Mouse (Mus musculus) forelimb bud, embryonic 11.5 days (tissue): ENCODE results near the gene Tusc2.
A peak's percentile ranks its signal among the peaks of the same experiment; 100 is the strongest.

Experiments used
- DNase-seq: peaks from one replicate; pipeline ENCODE4 v3.0.0-alpha.2; 2012; ENCODE audit warnings: low read depth, low spot score

Tusc2 gene

DNA sequence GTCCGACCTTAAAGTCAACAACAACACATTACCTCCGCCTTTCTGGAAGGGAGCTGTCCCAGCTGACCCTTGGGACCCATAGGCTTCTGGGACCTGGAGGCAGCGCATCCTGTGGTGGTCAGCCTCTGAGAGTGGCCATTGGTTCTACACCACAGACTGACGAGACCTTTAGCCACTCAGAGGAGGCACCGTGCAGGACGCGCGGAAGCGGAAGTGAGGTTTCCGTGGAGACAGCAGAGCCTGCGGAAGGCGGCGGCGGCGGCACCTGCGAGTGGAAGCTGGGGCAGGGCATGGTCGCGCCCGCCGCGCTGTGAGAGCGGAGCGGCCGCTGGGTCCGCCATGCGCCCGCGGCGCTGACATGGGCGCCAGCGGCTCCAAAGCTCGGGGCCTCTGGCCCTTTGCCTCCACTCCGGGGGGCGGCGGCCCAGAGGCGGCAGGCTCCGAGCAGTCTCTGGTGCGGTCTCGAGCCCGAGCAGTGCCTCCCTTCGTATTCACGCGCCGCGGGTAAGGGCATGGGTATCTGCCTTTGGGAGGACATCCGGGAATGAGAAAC, at the start of gene Tusc2:
Tusc2 (plus strand) TSS at position 227 of the 553 bp plus-strand sequence.
- DNase-seq, result peak; percentile 93

DNA sequence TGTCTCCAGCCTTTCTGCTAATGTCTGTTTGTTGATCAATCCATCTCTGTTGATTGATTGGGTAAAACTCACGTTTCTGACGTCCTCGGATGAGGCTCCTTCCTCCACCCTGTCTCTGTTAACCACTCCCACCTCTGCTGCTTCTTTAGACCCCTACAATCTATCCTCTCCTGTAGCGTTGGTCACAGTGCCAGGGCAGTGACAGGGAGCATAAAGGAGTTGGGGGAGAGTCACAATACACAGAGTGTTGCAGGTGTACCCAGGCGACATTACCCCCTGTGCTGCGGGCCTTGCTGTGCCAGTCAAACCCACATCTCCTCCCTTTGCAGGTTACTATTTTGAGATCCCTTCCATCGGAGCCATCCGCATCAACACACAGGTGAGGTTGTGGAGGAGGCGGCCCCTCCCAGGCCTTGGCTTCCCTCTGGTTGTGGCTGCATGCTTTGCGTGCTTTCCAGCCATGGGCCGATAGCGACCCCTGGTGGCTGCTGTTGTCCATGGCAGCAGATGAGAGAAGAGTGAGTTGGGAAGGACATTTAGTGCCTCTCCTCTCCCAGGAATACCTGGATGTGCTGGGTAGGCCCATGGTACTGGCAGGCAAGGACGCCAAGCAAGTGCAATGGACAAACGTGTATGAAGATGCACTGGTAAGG, 48.6 kb upstream of the Tusc2 start:
- peak; percentile 79 for DNase-seq

DNA sequence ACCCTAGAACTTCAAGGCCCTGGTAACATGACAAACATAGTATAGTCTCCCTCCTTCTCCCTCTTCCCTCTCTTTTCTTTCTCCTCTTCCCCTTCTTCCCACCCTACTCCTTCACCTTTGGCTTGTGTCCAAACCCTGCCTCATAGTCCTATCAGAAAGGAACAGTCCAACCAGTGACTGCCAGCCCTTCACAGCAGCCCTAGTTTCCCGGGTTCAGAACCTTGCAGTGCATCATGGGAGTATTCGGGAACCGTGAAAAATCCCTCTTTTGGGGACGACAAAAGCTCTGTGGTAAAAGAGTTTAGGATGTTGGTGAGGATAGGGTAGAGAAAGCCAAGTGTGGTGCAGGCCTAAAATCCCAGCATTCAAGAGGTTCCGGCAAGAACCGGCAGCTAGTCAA, 42.7 kb upstream of the Tusc2 start:
- no peak for DNase-seq

DNA sequence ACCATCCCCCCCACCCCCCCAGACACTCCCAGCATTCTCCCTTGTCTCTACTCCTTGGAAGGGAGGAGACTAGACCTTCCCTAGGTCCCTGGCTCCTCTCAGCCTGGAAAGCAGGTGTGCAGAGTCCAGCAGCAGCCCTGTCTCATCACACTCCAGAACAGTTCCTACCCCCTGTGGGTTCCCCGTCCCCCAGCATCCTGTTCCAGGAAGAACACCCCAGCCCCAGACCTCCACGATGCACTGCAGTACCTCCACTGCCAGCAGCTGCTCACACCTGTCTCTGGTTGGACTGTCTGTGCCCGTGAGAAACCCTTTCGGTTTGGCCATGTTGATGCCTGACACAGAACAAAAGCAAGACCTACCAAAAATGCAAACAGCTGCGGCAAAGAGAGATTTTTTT, 41.9 kb upstream of the Tusc2 start:
- DNase-seq, result no peak

DNA sequence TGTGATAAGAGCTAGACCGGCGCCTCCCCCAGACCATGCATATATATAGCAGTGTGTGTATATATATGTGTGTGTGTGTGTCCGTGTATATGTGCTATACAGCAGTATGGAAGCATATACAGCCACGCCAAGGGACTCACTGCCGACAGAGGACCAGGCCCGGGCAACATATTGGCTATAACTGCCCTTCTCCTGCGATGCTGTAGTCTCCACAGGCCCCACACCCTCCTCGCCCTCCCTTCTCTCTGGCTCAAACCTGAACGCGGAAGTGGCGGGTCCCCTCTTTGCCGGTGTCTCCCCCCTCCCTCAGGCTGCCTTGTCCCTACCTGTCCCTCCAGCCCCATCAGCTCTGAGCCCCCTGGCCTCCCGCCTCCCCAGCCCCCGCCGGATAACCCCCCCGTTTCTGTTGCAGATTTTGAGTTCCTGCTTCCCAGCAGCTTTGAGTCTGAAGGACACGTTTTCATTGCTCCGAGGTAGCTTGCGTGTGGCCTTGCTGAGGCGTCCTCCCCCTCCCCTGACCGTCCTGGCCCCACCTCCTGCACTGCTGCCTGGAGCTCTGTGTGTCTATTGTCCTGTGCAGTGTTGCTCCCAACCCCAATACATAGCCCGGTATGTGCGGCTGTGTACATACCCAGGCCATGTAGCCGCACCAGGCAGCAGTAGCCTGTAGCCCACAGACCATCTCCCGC, 41.2 kb upstream of the Tusc2 start:
- no peak for DNase-seq

DNA sequence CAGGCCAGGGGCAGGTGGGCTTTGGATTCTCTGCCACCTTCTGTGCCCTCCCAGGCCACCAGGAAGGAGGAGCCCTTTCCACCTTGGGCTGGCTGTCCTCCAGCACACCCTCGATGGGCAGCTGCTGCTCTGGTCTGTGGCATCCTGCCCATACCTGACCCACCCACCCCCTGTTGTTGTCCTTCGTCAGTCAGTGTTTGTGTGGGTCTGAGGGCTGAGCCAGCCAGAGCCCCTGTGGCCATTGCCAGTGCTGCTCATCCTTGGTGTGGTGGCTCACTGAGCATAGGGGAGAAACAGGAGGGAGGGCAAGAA, 40.7 kb upstream of the Tusc2 start:
- no peak for DNase-seq

DNA sequence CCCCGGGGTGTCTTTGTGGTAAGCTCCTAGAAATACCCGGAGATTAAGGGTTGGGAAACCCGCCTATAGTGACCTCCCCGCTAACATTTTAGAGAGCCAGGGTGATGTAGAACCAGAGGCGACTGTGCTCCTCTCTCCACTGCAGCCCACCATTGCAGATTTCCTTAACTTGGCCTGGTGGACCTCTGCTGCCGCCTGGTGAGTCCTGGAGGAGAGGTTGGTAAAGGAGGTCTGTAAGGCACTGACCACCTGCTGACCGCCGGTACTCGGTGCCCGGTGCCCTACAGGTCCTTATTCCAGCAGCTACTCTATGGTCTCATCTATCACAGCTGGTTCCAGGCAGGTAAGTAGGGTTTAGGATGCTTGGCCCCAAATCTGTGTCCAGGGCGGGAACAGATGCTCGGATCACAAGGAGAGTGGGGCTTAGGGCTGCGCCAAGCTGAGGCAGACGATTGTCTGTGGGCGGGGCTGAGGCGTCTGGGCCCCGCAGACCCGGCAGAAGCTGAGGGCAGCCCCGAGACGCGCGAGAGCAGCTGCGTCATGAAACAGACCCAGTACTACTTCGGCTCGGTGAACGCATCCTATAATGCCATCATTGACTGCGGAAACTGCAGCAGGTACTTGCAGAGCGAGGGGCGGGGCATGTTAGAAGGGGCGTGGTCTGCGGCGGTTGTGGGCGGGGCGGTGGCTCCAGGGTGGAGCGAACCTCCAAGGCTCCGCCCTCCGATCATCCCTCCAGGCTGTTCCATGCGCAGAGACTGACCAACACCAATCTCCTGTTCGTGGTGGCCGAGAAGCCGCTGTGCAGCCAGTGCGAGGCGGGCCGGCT, 36.6 kb upstream of the Tusc2 start:
- peak; percentile 60 for DNase-seq

DNA sequence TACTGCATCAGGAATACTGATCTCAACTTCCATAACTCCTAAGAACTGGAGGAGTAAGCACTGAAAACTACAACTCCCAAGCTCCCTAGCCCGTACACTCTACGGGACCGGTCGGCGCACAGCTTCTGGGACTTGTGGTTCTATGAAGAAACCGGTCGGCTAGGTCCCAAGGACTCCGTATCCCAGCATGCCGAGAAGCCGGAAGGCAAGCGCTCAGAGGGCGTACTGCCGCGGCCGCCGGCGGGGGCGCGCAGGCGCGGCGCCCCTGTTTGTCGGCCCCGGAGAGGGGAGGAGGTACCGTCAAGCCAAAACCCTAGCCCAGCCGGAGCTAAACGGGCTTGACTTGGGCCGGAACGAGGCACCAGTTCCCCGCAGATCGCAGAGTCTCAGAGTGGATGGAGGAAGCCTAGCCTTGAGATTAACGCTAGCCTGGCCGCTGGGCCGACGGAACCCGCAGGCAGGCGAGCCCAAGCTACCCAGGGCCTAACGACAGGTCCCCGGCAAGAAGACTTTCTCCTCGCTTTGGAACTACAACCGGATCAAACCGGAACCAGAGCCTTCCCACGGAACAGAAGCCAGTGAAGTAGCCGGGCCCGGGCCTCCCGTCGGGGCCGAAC, 29.2 kb upstream of the Tusc2 start, which contains the start of gene Tmem115:
Tmem115 (plus strand) TSS at position 155 of the 617 bp plus-strand sequence.
- peak; percentile 96 for DNase-seq

DNA sequence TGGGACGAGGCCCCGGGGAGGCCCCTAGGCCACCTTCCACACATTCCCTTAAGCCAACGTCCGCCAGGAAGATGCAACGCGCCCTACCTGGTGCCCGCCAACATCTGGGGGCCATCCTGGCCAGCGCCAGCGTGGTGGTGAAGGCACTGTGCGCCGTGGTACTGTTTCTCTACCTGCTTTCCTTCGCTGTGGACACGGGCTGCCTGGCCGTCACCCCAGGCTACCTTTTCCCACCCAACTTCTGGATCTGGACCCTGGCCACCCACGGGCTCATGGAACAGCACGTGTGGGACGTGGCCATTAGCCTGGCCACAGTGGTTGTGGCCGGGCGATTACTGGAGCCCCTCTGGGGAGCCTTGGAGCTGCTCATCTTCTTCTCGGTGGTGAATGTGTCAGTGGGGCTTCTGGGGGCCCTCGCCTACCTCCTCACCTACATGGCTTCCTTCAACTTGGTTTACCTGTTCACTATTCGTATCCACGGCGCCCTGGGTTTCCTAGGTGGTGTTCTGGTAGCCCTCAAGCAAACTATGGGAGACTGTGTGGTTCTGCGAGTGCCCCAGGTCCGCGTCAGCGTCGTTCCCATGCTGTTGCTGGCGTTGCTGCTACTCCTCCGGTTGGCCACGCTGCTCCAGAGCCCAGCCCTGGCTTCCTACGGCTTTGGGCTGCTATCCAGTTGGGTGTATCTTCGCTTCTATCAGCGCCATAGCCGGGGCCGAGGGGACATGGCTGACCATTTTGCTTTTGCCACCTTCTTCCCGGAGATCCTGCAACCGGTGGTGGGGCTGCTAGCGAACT, 28.4 kb upstream of the Tusc2 start:
- DNase-seq, result no peak

DNA sequence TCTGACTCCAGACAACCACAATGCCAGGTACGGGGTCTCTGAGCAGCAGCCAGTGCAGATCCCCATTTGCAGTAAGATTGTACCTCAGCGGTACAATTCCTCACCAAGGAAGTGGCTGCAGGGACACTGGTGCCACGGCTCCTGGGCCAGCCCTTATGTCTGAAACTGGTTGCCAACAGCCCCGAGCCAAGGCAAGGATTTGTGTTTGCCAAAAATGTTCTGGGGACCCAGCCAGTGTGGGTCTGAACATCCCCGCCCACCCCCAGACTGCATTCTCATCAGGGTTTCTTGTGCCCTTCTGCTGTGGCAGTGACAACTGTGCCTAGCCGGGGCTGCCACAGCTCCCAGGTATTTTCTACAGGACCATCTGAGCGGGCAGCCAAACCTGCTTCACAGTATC, 24.8 kb upstream of the Tusc2 start:
- DNase-seq, result no peak

DNA sequence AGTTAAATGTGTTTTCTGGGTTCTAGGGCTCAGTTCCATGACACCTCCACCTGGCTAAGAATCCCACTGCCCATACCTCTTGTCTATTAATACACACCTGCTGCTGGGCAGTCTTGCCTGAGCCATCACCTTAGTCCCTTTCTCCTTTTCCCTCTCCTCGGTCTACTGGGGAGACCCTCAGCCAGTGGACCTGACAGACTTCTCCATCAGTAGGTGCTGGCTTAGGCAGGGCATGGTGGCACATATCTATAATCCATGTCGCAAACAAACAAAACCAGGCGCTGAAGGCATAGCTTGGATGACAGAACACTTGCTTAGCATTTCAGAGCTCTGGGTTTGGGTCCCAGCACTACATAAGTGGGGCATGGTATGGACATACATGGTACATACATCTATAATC, 24.3 kb upstream of the Tusc2 start:
- DNase-seq, result no peak

DNA sequence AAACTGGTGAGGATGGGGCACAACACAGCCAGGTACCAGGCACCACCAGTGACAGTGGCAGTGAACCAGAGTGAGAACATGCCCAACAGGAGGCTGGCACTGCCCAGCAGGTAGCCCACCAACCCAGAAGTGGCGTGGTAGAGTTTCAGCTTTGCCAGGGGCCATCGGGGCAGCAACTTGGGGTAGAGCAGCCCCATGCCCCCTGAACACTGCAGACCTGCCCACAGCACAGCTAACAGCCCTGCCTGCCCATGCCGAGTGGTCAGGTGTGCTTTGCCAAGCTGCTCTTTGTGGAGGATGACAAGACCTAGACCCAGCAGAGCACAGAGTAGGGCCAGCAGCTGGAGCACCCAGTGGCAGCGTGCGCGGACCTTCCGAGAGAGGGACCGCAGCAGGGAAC, 23.1 kb upstream of the Tusc2 start:
- no peak for DNase-seq

DNA sequence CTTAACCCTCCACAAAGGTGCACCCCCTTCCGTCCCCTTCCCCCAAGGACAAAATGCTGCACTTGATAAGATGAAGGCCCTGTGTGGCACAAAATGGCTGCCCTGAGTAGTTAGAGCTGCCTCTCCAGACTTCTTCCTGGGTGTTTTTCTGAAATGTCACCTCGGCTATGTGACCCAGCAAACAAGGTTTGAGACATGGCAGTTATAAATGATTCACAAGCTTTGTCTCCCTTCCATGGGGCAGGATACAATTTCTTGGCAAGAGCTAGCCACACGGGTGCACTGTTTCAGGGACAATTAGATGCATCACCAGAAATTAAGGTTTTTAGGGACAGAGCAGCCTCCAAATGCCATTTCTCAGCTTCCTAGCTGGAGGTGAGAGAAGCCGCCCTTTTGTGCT, 22.6 kb upstream of the Tusc2 start:
- DNase-seq, result no peak

DNA sequence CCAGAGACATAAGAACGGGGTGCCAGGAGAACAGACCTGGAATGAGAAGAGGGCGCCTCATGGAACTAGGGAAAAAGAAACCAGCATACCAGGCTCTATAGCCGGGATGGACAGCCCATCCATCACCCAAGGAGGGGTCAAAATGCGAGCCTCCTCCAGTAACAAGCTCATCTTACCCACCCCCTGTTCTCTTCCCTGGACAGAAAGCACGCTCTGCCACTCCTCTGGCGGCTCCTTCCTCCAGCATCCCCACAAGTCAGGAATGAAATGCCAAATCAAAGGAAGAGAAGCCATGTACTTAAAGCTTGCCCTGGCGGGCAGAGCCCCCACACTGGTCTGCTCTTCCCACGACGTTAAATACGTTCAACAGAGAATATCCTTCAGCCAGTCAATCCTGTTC, 22.1 kb upstream of the Tusc2 start:
- no peak for DNase-seq

DNA sequence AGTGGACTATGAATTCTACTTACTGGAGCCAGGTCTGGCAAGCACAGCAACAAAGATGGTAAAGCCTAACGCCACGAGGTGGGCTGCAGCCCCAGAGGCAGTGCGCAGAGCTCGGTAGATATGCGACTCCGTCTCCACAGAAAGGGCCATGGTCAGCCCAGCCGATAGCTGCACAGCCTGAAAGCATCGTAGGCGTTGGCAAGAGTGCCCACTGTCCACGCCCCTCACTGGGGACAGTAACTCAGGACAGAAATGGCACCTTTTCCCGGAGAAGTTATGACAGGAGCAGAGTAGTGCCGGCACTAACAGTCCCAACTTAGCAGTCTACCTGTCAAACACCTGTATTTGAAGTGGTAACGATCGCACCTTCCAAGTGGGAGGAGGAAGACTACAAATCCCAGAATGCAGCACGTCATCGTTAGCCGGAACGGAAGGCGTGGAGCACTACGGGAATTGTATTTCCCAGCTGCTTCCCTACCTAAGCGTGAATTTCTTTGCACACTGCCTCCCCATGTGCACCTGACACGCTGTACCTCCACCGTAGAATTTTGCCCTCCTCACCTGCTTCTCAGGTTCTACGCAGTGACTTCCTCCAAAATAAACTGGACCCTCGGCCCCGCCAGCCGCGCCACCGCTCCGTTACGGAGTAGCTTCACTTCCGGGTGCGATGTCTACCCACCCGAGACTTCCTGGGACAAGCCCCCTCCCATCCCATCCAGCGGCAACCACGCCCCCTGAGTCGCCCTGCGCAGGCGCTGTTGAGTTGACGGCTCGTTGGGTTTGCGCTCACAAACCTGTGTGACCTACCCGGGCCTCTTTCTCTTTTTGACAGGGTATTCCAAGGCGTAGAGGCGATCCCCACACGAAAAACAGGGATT, 21.3 kb upstream of the Tusc2 start, which contains the start of the genes Cyb561d2 and Nprl2:
Cyb561d2 (minus strand) TSS at position 720 of the 878 bp plus-strand sequence.
Nprl2 (plus strand) TSS at position 753 of the 878 bp plus-strand sequence.
- DNase-seq, result peak; percentile 93

DNA sequence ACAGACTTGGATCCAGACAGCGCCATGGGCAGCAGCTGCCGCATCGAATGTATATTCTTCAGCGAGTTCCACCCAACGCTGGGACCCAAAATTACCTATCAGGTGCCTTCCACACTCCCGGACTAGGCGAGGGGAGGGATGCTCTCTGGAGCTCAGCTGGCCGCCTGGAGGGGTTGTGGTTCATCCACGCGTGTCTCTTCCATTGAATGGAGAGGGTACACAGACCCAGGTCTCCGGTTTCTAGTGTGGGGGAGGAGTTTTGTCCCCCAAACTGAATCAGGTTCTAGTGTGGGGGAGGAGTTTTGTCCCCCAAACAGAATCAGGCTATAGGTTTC, 20.7 kb upstream of the Tusc2 start:
- no peak for DNase-seq

DNA sequence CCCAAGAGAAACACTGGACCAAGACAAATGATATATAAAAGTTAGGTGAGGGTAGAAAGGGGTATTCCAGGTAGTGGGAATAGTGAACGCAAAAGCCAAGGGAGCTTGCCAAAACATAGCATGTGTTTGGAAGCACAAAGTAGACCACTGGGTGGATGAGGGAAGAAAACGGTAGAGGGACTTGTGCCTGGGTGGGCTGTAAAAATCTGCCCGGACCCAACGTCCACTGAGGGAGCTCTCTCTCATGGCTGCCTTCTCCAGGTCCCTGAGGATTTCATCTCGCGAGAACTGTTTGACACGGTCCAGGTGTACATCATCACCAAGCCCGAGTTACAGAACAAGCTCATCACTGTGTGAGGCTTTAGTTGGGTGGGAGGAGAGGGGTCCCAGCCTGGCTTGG, 20.3 kb upstream of the Tusc2 start:
- no peak for DNase-seq

DNA sequence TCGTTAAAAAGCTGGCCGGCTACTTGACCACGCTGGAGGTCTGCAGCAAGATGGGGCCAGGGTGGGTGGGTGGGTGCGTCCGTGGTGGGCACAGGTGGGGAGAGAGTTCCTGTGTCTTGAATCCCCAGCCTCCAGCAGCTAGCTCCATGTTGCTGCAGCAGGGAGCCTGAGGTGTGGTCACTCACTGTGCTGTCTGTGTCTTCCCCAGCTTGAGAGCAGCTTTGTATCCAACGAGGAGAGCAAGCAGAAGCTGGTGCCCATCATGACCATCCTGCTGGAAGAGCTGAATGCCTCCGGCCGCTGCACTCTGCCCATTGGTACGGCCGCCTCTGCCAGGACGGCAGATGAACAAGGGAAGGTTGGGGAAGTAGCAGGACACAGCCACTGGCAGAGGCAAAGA, 19.8 kb upstream of the Tusc2 start:
- no peak for DNase-seq

DNA sequence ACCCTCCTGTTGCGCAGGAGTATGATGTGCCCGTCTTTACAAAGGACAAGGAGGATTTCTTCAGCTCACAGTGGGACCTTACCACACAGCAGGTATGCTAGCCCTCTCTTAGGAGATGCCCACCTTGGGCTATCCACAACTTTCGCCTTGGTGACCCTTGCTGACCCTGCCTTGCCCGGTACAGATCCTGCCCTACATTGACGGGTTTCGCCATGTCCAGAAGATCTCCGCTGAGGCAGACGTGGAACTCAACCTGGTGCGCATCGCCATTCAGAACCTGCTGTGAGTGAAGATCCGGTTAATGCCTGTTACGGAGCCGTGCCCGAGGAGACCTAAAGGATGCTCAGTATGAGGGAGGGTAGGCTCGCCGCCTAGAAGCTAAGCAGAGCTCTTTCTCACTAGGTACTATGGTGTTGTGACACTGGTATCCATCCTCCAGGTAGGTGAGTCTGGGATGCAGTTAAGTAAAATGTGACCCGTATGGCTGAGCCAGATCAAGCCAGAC, 18.8 kb upstream of the Tusc2 start:
- DNase-seq, result no peak

DNA sequence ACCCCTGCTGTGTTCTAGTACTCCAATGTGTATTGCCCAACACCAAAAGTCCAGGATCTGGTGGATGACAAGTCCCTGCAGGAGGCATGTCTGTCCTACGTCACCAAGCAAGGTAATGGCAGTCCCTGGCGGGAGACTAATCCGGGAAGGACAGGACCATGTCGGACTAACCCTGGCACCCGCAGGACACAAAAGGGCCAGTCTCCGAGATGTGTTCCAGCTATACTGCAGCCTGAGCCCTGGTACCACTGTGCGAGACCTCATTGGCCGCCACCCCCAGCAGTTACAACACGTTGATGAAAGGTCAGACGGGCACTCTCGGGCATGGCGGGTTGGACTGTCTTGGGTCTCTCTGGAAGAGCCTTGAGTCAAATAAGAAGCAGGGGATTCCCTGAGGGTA, 18.3 kb upstream of the Tusc2 start:
- DNase-seq, result no peak
